Mouse (Mus musculus): ENCODE measurements around the gene Ccpg1. TPM values are rescaled to one million over a fixed set of nuclear protein-coding genes. Genes with fewer than 3 reads are reported as not detected.
A peak's percentile ranks its signal among the peaks of the same experiment; 100 is the strongest.

Ccpg1 gene
- polyA plus RNA-seq, 1 experiment, result 41.5 TPM

DNA sequence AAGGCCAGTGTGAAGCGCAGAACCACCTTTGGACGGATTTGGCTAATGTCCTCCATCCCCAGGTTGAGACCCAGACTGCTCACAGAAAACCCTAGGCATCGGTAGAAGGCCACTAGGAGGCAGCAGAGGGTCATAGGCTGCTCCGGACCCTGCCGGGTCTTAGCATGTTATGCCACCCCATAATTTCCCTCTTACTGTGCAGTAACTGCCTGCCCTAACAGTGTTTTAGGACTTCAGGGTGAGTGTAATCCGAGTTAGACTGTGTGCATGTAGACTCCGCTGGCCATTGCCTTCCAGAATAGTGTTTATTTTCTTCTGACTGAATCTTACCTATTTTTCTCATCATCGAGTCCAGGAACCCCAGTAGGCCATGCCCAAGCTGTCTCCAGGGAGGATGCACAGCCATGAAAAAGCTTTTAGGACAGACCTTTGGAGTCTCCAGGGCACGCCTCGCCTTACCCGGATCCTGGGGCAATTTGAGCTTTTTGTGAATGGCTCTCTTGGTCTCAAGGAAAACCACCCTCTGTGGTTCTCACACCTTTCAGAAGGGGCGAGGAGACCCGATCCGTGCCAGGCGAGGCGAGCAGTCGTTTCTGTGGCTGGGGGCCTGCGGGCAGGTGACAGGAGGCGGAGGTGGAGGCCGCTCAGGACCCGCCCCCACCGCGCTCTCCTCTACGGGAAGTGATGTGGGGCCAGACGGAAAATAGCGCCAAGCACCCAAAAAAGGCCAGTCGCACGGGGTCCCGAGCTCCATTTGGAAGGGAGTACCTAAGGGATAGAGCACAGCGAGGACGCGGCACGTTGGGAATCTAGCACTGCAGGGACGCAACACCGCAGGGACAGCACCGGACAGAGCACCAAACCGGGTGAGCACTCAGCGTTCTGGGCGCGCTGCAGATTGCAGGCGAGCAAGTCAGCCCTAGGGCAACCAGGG is 59.2 kb downstream of the Ccpg1 start, which contains the start of gene Rab27a:
Gene Rab27a (plus strand): TSS at position 709 of the 934 bp plus-strand sequence.
- no peaks in the 10 kb centered on the region for H3K9me3 ChIP-seq (replicated peaks; ENCODE audit: control insufficient read depth, insufficient read depth, low read length, poor library complexity, severe bottlenecking)
- H3K27ac ChIP-seq (ENCODE audit: insufficient read depth, low read length), result no peak within 1 kb of the TSS
- no peaks in the 10 kb centered on the region for H3K27me3 ChIP-seq (ENCODE audit: control insufficient read depth, insufficient read depth, low read length, poor library complexity, severe bottlenecking)

DNA sequence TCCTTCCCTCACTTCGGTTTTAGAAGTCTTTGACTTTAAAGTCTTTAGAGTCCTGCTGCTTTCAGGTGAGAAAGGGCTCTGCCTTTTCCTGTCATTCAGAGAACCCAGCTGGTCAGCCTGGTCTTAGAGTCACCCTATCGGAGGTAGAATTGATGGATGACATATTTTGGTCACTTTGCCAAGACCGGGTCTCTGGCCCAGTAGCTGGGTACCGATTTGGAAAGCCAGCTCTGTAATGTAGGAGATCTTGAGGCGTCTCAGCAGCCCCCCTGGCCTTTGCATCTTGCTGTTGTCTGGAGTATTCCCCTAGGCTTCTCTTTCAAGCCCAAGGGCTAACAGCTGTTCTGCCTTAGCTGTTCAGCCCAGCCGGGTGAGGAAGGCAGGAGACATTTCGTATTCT is 60.0 kb downstream of the Ccpg1 start:
- Histone ChIP-seq H3K9ac (ENCODE audit: low read depth, poor library complexity, severe bottlenecking) (peak overlapping the region; percentile 52), H3K4me3 (ENCODE audit: low read depth, low read length) (peak overlapping the region; percentile 93), H3K9me3 (replicated peaks; ENCODE audit: control insufficient read depth, insufficient read depth, low read length, poor library complexity, severe bottlenecking) (no peaks in the 10 kb centered on the region), H3K36me3 (ENCODE audit: control insufficient read depth, insufficient read depth, low read length, poor library complexity, severe bottlenecking) (no peaks in the 10 kb centered on the region), H3K4me1 (ENCODE audit: control insufficient read depth, insufficient read depth, low read length) (no peaks in the 10 kb centered on the region), H3K27ac (ENCODE audit: insufficient read depth, low read length) (no peak overlapping the region), H3K27me3 (ENCODE audit: control insufficient read depth, insufficient read depth, low read length, poor library complexity, severe bottlenecking) (no peaks in the 10 kb centered on the region)
- TF ChIP-seq CTCF (IDR thresholded peaks at IDR 0.05; ENCODE audit: low read depth, low read length), result no peak
- TF ChIP-seq POLR2A (IDR thresholded peaks at IDR 0.05; ENCODE audit: insufficient read depth, low read length), result no peak
- no peak for TF ChIP-seq EP300 (IDR thresholded peaks at IDR 0.05; ENCODE audit: insufficient read depth, low read depth, low read length)

More for the DNA sequence above, 59.2 kb downstream of the Ccpg1 start, which contains the start of gene Rab27a:
- TF ChIP-seq CTCF (IDR thresholded peaks at IDR 0.05; ENCODE audit: low read depth, low read length) (peak; percentile 90), POLR2A (IDR thresholded peaks at IDR 0.05; ENCODE audit: insufficient read depth, low read length) (no peak), EP300 (IDR thresholded peaks at IDR 0.05; ENCODE audit: insufficient read depth, low read depth, low read length) (0 out of 2 replicates have a peak, but pooled peaks have one; percentile 19)
- Histone ChIP-seq H3K4me1 (ENCODE audit: control insufficient read depth, insufficient read depth, low read length) (no peaks in the 10 kb centered on the region), H3K9ac (ENCODE audit: low read depth, poor library complexity, severe bottlenecking) (peak within 1 kb of the TSS; percentile 52), H3K4me3 (ENCODE audit: low read depth, low read length) (peak within 1 kb of the TSS; percentile 93), H3K36me3 (ENCODE audit: control insufficient read depth, insufficient read depth, low read length, poor library complexity, severe bottlenecking) (no peaks in the 10 kb centered on the region)

DNA sequence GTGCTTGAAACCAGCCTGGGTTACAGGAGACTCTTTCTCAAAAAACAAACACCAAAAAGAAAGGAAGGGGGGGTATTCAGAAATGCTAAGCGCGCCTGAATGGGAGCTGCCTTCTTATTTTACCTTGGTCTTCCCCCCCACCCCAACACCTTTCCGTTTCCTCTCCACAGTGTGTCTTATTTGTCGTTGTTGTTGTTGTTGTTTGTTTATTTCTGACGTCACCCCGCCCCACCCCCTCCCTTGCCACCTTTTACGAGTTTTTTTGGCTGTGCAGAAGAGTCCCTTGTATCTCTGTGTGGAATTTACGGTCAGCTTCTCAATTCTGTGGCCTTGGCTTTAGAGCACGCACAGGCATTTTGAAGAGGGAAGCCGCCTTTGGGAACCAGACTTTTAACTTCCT is 60.5 kb downstream of the Ccpg1 start:
- TF ChIP-seq CTCF (IDR thresholded peaks at IDR 0.05; ENCODE audit: low read depth, low read length), result no peak
- no peak for TF ChIP-seq POLR2A (IDR thresholded peaks at IDR 0.05; ENCODE audit: insufficient read depth, low read length)
- TF ChIP-seq EP300 (IDR thresholded peaks at IDR 0.05; ENCODE audit: insufficient read depth, low read depth, low read length), result no peak
- no peaks in the 10 kb centered on the region for H3K36me3 ChIP-seq (ENCODE audit: control insufficient read depth, insufficient read depth, low read length, poor library complexity, severe bottlenecking)
- H3K4me3 ChIP-seq (ENCODE audit: low read depth, low read length), result peak overlapping the region; percentile 93
- H3K27ac ChIP-seq (ENCODE audit: insufficient read depth, low read length), result no peak overlapping the region
- no peaks in the 10 kb centered on the region for H3K9me3 ChIP-seq (replicated peaks; ENCODE audit: control insufficient read depth, insufficient read depth, low read length, poor library complexity, severe bottlenecking)
- peak overlapping the region; percentile 52; the same call in 1 of the 2 replicates for H3K9ac ChIP-seq (ENCODE audit: low read depth, poor library complexity, severe bottlenecking)
- no peaks in the 10 kb centered on the region for H3K4me1 ChIP-seq (ENCODE audit: control insufficient read depth, insufficient read depth, low read length)
- no peaks in the 10 kb centered on the region for H3K27me3 ChIP-seq (ENCODE audit: control insufficient read depth, insufficient read depth, low read length, poor library complexity, severe bottlenecking)

DNA sequence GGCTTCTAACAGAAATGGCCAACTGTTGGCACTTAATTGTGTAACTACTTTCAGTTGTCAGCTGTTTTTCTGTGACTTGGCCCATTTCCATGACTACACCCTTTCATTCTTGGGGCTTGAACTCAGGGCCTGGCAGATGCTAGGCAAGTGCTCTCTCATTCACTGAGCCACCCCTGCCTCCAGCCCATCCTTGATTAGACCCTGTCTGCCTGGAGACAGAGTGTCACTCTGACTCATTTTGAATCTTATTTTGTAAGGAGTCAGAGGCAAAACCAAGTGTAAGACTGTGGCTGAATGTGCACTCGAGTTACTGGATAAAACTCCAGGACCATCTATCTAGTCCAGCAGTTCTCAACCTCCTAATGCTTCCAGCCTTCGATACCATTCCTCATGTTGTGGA is 62.7 kb downstream of the Ccpg1 start:
- TF ChIP-seq EP300 (IDR thresholded peaks at IDR 0.05; ENCODE audit: insufficient read depth, low read depth, low read length), result no peak
- TF ChIP-seq POLR2A (IDR thresholded peaks at IDR 0.05; ENCODE audit: insufficient read depth, low read length), result no peak
- no peak for TF ChIP-seq CTCF (IDR thresholded peaks at IDR 0.05; ENCODE audit: low read depth, low read length)
- Histone ChIP-seq H3K9me3 (replicated peaks; ENCODE audit: control insufficient read depth, insufficient read depth, low read length, poor library complexity, severe bottlenecking) (no peaks in the 10 kb centered on the region), H3K9ac (ENCODE audit: low read depth, poor library complexity, severe bottlenecking) (no peak overlapping the region), H3K36me3 (ENCODE audit: control insufficient read depth, insufficient read depth, low read length, poor library complexity, severe bottlenecking) (no peaks in the 10 kb centered on the region), H3K4me3 (ENCODE audit: low read depth, low read length) (no peak overlapping the region), H3K4me1 (ENCODE audit: control insufficient read depth, insufficient read depth, low read length) (no peaks in the 10 kb centered on the region), H3K27me3 (ENCODE audit: control insufficient read depth, insufficient read depth, low read length, poor library complexity, severe bottlenecking) (no peaks in the 10 kb centered on the region), H3K27ac (ENCODE audit: insufficient read depth, low read length) (no peak overlapping the region)

DNA sequence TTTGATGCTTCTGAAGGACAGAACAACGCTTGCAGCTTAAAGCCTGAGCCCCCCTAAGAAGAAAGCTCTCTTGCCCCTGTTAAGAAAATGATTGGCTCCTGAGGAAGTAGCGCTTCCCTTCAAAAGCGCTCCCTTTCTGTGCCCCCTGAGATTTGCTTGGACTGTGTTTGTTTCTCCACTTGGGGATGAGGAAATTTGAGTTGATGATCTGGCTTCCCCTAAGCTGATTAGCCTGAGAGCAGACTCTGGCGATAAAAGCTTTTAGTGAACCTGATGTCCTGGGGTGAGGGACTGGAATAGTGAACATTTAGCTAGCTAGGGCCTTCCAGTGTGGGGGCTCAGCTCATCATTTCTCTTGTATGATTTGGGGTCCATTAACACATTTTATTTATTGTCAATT is 63.7 kb downstream of the Ccpg1 start:
- no peak overlapping the region for H3K4me3 ChIP-seq (ENCODE audit: low read depth, low read length)
- TF ChIP-seq EP300 (IDR thresholded peaks at IDR 0.05; ENCODE audit: insufficient read depth, low read depth, low read length), result no peak
- TF ChIP-seq POLR2A (IDR thresholded peaks at IDR 0.05; ENCODE audit: insufficient read depth, low read length), result no peak
- no peak for TF ChIP-seq CTCF (IDR thresholded peaks at IDR 0.05; ENCODE audit: low read depth, low read length)

DNA sequence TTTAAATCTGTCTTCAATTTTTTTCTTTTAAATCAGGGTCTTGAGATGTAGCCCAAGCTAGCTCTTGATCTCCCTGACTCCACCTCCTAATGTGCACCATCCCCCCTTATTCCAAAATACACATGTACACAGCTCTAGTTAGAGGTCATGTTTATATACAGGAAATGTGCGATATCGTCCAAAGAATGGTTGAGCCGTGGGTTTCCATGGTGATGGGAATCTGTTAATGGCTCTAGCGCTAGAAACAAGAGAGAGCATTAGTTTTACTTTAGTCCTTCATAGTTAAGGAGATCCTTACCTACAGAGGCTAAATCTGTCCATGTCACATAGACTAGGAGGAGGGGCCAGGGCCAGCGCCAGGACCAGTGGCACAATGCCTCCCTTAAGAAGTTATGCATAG is 64.6 kb downstream of the Ccpg1 start:
- H3K4me3 ChIP-seq (ENCODE audit: low read depth, low read length), result no peak overlapping the region
- no peaks in the 10 kb centered on the region for H3K36me3 ChIP-seq (ENCODE audit: control insufficient read depth, insufficient read depth, low read length, poor library complexity, severe bottlenecking)
- H3K9ac ChIP-seq (ENCODE audit: low read depth, poor library complexity, severe bottlenecking), result no peak overlapping the region
- no peaks in the 10 kb centered on the region for H3K4me1 ChIP-seq (ENCODE audit: control insufficient read depth, insufficient read depth, low read length)
- no peak overlapping the region for H3K27ac ChIP-seq (ENCODE audit: insufficient read depth, low read length)
- TF ChIP-seq EP300 (IDR thresholded peaks at IDR 0.05; ENCODE audit: insufficient read depth, low read depth, low read length) (no peak), CTCF (IDR thresholded peaks at IDR 0.05; ENCODE audit: low read depth, low read length) (no peak), POLR2A (IDR thresholded peaks at IDR 0.05; ENCODE audit: insufficient read depth, low read length) (no peak)
- no peaks in the 10 kb centered on the region for H3K27me3 ChIP-seq (ENCODE audit: control insufficient read depth, insufficient read depth, low read length, poor library complexity, severe bottlenecking)
- H3K9me3 ChIP-seq (replicated peaks; ENCODE audit: control insufficient read depth, insufficient read depth, low read length, poor library complexity, severe bottlenecking), result no peaks in the 10 kb centered on the region

More for the DNA sequence above, 63.7 kb downstream of the Ccpg1 start:
- no peak overlapping the region for H3K27ac ChIP-seq (ENCODE audit: insufficient read depth, low read length)
- no peaks in the 10 kb centered on the region for H3K27me3 ChIP-seq (ENCODE audit: control insufficient read depth, insufficient read depth, low read length, poor library complexity, severe bottlenecking)
- no peaks in the 10 kb centered on the region for H3K36me3 ChIP-seq (ENCODE audit: control insufficient read depth, insufficient read depth, low read length, poor library complexity, severe bottlenecking)
- H3K9ac ChIP-seq (ENCODE audit: low read depth, poor library complexity, severe bottlenecking), result no peak overlapping the region
- no peaks in the 10 kb centered on the region for H3K4me1 ChIP-seq (ENCODE audit: control insufficient read depth, insufficient read depth, low read length)
- no peaks in the 10 kb centered on the region for H3K9me3 ChIP-seq (replicated peaks; ENCODE audit: control insufficient read depth, insufficient read depth, low read length, poor library complexity, severe bottlenecking)

All from ES-Bruce4 (cell line).